Mouse (Mus musculus) testis, adult 2 months (tissue): ENCODE measurements around the gene Map1b. TPM values are rescaled to one million over a fixed set of nuclear protein-coding genes. Genes with fewer than 3 reads are reported as not detected.

Source experiments
- H3K27ac ChIP-seq: fragments of 200-500 bp; 2 replicates; pipeline ENCODE4 v1.5.1; 2012; ENCODE audit warnings: low read depth, low read length; ENCODE audit not compliant: control insufficient read depth, insufficient read depth
- H3K27me3 ChIP-seq: fragments of 200-500 bp; 2 replicates; pipeline ENCODE4 v1.6.1; 2012; ENCODE audit warnings: mild to moderate bottlenecking, low read length, moderate library complexity; ENCODE audit not compliant: control insufficient read depth, insufficient read depth
- H3K36me3 ChIP-seq: fragments of 200-500 bp; 2 replicates; pipeline ENCODE4 v1.6.1; 2012; ENCODE audit warnings: mild to moderate bottlenecking, low read length; ENCODE audit not compliant: control insufficient read depth, insufficient read depth
- H3K4me1 ChIP-seq: fragments of 200-500 bp; 2 replicates; pipeline ENCODE4 v1.6.1; 2012; ENCODE audit warnings: low read length; ENCODE audit not compliant: control insufficient read depth, insufficient read depth
- H3K4me3 ChIP-seq: fragments of 200-500 bp; 2 replicates; pipeline ENCODE4 v1.5.1; 2012; ENCODE audit warnings: low read depth, mild to moderate bottlenecking, low read length, moderate library complexity, mixed read lengths; ENCODE audit not compliant: control insufficient read depth
- CTCF ChIP-seq: fragments of 200-500 bp; IDR thresholded peaks from 2 replicates; pipeline ENCODE4 v1.5.1; 2012; ENCODE audit warnings: low read depth, mild to moderate bottlenecking, inconsistent platforms, low read length, moderate library complexity; ENCODE audit not compliant: control insufficient read depth, insufficient read depth, insufficient replicate concordance
- POLR2A ChIP-seq: fragments of 200-500 bp; IDR thresholded peaks from 2 replicates; pipeline ENCODE4 v1.6.1; 2012; ENCODE audit warnings: low read depth, mild to moderate bottlenecking, inconsistent platforms, low read length, moderate library complexity; ENCODE audit not compliant: control insufficient read depth
- polyA plus RNA-seq: library from polyadenylated mRNA; depleted of rRNA; stranded (reverse); fragments of >200 nt; gene quantifications from 2 replicates; pipeline ENCODE4 v1.2.3, GENCODE M21; 2012; rRNA removed

Map1b gene
- polyA plus RNA-seq, 1 experiment: 5.6 TPM

DNA sequence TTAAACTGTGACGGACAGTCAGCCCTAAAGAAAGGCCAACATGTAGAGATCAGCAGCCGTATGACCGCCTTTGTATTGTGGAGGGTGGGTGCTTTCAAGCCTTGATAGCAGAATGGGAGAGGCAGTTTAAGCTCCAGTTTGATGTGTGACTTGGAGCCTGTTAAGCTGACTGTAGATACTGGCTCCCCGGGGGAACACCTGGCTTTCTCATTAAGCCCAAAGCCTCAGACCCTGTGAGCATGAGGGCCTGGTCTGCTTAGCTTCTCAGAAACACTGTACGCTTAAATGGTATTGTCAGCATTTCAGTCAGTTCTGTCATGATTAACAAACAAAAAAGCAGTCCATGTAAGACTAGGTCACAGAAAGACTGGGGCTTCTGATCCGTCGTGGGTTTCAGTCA lies 142.7 kb downstream of the Map1b start:
- no peak overlapping the region for H3K4me3 ChIP-seq
- no peaks in the 10 kb centered on the region for H3K27me3 ChIP-seq
- H3K36me3 ChIP-seq: no peaks in the 10 kb centered on the region
- H3K27ac ChIP-seq: no peak overlapping the region
- TF ChIP-seq POLR2A (no peak), CTCF (no peak)
- no peaks in the 10 kb centered on the region for H3K4me1 ChIP-seq

Other genes with a start within 250 kb of the Map1b start
- 12.0 and 12.7 TPM in 2 replicates for gene Ptcd2, start 171.8 kb downstream of the Map1b start, polyA plus RNA-seq
- 6.1 and 8.5 TPM in 2 replicates for gene Mrps27, start 171.8 kb downstream of the Map1b start, polyA plus RNA-seq